Mouse (Mus musculus) spleen, postnatal 14 days (tissue): ENCODE data around the gene Unc93b1.

Experiments used
- DNase-seq, 2 experiments: peaks; one replicate each; pipeline ENCODE4 v3.0.0; 2021 to 2022; ENCODE audit warnings: low spot score in 2 of 2

The Unc93b1 gene

DNA sequence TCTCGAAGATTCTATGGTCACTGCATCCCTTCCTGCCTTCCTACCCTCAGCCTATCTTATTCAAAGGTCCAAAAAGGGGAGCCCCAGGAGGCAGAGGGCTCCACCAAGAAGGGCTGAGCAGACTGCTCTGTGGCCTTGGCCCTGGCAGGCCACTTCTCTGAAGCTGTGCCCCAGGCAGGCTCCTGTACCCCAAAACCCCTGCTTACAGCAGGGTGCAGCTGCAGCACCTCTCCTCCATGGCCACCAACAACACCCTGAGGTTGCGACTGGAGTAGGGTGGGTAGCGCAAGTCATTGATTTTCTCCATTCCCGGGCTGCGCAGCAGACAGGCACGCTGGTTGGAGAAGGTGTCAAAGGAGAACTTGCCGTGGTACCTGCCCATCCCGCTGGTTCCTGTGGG lies 21.3 kb upstream of the Unc93b1 start:
- no peak for DNase-seq

DNA sequence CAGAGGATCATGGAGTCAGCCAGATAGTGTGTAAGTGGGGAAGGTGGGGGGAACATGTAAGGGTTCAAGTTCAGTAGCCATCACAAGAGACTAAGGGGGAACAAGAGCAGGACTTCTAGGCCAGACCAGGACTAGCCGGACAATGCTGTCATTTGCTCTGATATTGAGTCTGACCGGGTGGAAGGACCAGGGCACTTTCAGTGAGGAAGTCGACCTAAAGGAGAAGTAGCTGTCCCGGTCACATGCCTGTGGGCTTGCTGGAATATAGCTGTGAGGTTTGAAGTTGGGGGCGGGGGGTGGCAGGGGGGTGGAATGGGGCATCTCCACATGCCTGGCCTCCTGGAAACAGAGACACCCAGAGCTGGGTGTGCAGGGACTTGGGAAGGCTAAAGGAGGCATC lies 20.5 kb upstream of the Unc93b1 start:
- no peak for DNase-seq

DNA sequence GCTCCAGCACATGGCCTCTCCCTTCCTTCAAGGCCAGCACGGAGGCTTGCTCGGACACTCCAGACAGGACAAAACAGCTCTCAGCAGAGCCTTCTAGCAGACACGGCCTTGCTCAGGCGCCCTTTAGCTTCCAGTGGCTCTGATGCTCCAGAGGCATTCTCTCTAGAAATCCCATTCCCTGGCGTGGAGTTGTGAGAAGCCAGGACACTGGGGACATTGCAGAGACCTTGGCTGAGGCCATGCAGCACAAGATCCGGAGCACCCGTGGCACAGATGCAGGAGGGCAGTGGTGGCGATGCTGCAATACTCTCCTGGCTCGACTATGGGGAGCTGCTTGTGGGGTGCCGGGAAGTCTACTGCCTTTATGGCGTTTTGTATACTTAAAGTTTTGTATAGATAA lies 18.3 kb upstream of the Unc93b1 start:
- no peak for DNase-seq

DNA sequence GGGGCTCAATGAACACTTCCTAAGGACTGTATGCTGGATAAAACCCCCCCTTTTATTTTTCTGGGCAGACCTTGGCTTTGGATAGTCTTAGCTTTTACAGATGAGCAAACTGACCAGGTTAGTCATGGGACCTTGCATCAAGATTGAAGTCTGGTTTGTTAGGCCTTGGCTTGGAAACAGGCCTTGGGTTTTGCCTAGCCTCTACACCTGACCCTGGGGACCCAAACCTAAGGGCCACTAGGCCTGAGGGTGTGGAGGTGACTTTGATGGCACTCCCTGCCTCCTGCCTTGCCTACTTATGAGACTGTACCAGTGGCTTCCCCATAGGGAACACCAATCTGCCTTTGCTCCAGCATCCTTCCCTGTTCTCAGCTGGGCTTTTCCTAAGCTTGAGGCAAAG lies 15.1 kb upstream of the Unc93b1 start:
- DNase-seq = no peak

DNA sequence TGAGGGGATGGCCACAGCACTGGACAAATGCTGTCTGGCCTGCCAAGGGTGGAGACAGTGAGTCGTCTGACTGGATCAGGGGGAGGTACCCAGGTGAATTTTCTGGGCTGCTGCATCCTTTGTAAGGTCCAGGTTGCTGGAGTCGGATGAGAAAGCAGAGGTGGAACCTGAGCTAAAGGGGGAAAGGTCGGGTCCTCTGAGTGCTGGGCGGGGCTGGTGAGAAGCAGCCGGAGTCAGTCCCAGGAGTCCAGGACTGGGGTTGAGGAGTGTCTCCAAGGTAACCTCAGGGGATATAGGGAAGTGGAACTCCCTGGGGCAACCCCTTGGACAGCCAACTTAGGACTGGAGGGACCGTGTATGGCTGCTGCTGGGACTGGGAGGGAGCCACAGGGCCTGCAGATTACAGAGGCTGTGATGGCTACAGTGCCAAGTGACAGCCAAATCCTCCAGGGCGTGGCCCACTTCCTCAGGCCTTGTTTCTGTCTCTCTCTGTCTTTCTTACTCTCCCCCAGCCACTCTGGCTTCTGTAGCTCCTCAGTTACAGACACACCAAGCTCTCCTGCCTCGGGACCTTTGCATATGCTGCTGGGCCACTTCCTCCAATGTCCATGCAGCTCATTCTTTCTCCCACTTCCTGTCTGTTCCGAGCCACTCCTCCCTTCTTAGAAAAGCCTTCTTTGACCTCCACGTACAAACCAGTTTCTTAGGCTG lies 12.2 kb upstream of the Unc93b1 start:
- DNase-seq = no peak

DNA sequence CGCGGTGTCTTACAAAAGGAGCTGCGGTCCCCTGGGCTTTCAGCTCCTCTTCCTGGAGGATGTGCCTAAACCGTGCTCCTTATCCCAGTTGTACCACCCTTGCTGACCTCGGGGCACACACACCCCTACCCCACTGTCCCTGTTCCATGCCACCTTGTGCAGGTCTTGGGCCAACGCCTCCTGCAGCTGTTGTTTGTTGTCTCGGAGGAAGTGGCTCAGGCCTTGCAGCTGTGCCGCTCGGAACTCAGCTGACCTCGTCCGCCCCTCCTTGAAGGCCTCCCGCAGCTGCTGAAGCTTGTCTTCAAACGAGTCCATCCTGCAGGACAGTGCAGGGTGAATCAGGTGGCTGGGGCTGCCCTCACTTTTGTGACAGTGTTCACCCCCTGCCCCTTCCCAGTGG lies 11.4 kb upstream of the Unc93b1 start:
- DNase-seq = peak in 1 of 2 experiments; percentile 55

DNA sequence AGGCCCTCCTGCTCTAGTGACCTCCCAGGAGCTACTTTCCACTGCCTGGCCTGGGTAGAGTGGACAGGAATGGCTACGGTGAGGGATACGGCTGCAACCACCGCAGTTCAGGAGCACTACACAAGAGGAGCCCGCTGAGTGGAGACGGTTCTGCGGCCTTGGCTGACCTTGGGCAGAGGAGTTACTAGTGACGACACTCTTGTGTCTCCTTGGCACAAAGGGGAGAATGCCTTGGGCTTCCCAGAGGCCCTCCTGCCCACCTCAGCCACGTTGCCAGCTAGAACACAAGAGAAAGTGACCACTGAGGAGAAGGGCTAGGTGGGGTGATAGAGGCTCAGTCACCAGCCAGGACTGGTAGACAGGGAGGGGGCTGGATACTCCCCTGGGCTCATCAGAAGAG lies 10.8 kb upstream of the Unc93b1 start:
- DNase-seq = no peak

DNA sequence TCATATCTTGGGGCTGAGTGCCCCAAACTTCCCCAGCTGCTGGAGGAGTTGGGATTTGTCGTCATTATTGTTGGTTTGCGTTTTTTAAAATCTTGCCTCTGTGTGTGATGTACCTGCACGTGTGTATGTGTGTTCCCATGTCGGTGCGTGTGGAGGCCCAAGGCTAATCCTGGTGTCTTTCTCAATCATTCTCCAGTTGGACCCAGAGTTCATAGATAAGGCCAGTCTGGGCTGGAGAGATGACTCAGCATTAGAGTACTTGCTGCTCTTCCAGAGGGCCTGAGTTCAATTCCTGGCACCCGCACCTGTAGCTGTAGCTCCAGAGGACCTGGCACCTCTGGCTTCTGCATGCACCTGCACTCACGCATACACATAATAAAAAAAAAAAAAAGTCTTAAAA lies 10.1 kb upstream of the Unc93b1 start:
- DNase-seq = no peak

DNA sequence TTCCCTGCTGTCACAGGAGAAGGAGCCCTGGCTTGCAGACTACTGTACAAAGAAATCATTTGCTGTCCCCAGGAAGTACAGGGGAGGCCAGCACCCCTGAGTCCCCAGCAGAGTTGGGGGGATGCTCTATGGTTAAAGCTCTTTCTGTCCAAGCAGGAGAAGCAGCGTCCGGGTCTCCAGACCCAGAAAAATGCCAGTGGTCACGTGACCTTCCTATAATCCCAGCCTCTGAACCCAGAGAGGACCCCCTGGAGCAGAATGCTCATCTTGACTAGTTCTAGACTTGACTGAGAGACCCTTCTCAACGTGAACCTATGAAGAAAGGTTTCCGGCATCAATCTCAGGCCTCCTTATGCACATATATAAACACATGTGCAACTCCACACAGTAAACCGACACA lies 9.1 kb upstream of the Unc93b1 start:
- no peak for DNase-seq

DNA sequence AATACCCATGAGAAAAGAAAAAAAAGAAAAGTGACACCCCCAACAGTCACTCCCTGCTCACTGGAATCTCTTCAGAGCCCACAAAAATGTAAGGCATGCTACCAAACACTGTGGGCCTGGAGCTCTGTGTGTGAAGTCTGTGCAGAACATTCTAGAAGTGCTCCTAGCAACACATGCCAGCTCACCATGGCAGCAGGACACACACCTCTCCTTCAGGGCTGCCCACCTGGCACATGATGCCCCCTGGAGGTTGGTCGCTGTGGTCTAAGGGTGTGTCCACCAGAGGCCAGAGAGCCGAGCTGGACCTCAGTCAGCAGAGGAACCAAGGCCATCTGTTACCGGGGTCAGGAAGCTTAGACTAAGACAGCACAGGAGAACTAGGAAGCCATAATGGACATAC lies 8.7 kb upstream of the Unc93b1 start:
- no peak for DNase-seq

DNA sequence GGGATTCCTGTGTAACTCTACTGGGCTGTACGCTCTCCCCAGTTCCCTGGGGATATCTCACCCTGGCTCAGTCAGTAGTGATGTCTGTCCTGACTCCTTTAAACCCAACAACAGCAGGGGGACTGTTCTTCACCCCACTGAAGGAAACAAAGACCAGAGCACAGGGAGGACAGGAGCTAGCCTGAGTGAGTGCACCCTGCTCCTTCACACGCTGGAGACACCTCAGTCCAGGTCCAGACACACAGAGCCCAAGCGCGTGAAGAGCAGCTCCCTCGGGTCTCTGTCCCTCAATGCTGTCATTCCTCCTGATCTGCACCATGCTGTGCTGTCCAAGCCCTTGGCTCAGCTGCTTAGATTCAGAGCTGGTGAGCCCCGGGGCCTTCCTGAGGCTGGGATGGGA lies 8.3 kb upstream of the Unc93b1 start:
- DNase-seq = no peak

DNA sequence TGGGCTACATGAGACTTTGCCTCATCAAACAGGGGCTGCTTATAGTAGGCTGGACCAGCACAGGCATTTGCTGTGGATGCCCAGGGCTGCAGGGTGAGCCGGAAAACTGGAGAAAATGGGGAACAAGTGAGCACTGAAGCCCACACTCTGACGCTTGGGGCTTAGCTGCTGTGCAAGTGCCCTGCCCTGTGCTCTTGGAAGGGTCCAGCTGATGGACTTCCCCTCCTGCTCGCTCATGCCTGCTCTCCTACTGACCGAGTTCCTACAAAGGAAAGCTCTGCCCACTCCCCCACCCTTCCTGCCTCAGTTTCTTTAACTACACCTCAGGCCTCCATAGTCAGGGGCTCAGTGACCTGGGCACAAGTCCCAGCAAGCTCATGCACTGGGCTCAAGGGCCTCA lies 7.0 kb upstream of the Unc93b1 start:
- no peak for DNase-seq

DNA sequence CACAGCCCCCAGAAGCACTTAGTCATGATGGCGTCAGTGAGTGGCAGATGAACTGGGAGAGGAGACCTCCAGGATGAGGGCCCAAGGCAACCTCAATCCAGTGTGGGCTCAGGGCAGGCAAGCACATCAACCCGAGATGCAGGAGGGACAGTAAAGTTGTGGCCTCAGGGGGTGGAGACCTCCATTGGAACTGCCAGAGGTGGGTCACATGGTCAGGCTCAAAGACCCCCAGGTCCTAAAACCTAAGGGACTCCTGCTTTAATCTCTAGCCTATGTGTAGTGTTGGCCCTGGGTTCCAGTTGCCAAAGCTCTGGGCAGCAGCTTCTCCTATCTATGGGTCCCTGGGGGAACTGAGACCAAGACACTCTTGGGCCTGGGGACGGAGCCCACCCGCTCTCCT lies 6.2 kb upstream of the Unc93b1 start:
- no peak for DNase-seq

DNA sequence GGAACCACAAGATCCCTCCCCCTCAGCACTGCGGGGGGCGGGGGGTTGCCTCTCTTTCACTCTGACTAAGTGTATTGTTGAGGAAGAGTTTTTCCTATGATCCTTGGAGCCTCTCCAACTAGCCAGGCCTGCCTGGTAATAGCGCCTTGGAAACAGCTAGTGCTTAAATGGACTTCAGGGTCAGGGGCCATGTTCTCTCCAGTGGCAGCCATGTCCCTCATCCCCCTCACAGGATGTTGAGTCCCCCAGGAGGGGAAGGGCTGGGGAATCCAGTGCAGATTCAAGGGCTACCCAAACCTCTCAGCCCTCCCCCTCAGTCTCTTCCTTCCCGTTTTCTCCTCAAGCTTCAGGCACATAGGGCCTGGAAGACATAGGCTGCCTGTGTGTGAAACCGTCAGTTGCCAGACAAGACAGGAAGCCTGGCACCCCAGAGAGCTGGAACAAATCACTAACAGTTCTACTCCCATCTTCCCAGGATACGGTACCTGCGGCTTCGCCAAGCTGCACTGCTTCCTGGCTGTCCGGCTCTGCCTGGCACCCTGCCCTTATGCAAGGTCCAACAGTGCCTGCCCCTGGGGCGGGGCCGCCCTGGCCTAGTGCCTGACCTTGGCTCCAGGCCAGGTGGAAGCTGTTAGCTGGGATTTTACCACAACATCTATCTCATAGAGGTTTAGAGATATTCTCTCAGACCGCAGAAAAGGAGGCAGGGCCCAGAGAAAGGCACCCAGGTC lies 5.6 kb upstream of the Unc93b1 start, which contains the start of gene Aldh3b1:
Gene Aldh3b1 (minus strand): TSS at position 598 of the 731 bp plus-strand sequence.
- no peak for DNase-seq

DNA sequence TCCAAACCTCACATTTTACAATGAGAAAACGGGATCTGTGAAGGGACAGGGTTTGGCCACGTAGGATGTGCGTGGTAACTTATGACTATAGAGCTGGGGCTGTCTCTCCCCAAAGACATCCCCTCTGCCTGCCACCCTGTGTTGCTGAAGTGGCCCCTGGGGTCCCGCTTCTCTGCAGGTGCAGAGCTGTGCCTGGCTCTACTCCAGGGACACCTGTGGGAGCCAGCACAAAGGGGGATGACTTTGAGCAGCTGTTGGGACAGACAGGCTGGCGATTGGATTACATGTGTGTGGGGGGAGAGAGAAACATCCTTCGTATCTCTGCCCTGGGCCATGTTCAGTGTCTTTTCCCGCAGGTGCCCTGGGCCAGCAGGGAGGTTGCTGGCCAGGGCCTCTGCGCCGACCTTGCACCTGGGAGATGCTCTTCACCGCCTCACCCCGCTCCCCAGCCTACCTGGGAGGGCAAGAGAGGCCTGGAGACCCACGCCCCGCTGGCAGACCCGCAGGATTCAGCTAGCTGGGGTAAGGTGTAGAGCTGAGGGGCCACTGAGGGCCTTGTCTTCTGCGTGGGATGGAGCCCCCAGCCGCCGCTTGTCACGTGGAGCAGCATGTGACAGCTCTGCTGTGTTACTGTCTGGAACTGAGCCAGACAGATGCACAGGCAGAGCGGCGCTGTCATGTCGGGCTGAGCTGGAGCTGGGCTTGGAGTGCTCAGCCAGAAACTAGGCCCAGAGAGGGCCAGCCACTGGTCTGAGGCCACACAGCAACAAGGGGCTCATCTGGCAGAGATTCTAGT lies 4.5 kb upstream of the Unc93b1 start:
- DNase-seq = no peak

DNA sequence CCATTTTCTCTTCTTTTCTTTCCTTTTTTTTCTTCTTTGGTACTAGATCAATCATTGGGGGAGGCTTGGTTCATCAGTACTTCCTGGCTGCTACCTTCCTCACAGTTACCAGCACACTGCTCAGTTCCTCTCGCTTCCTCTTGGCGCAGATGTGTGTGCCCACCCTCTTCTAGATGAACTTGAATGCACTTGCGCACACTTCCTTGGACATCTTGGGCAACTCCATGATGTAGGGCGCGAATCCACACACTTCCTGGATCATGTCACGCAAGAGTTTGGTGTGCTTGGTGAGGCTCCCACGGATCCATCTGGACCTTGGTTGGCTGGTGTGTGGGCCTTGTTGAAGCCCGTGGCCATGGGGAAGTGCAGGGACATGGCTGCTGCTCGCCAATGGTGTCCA lies 3.3 kb upstream of the Unc93b1 start:
- DNase-seq = no peak

DNA sequence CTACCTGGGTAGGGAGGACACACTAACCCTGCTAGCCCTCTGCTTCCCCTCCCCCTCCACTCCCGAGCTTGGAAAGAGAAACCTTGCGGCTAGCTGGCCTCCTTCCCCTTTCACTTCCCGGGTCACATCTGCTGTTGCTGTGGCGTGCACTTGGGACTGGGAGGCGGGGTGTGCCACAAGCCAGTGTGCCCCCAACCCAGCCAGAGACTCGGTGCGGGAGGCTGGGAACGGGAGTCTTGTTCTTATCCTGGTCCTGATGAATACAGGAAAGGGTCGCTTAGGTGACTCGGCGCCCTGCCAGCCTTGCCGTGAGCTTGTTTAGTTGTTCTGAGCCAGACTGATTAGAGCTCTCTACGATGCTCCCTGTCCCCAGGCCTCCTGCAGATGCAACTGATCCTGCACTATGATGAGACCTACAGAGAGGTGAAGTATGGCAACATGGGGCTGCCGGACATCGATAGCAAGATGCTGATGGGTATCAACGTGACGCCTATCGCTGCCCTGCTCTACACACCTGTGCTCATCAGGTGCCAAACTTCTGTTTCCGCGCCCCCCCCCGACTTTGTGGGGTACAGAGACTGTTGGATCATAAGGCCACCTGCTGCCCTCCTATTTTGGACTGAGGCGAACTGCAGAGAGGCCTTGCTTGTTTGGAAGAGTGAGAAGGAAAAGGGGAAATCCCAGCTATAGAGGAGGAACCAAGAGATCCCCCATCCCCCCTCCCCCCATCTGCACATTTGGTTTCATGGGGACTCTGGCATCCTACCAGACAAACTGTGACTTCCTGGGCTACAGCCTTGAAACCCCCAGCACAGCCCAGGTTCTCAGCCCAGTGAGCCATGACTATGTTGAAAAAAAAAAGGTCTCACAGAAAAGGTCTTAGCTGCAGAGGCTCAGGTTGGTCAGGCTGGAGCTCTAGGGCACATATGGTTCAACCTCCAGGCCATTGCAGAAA lies 1.2 kb downstream of the Unc93b1 start:
- peak; percentile 60 to 65 for DNase-seq

DNA sequence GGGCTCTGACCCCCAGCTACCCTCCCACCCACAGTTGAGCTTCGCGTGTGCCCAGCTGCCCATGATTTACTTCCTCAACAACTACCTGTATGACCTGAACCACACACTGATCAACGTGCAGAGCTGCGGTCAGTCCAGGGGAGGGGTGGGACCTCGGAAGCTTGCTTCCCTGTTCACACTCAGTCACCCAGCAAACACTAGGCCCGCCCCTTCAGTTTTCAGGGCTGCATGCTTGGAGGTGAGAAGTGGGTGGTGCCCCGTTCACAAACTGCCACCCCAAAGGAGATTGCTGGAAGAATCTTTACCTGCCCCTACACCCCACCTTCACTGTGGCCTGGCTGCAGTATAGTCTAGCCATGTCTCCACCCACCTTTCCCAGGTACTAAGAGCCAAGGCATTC lies 7.3 kb downstream of the Unc93b1 start:
- DNase-seq = no peak

DNA sequence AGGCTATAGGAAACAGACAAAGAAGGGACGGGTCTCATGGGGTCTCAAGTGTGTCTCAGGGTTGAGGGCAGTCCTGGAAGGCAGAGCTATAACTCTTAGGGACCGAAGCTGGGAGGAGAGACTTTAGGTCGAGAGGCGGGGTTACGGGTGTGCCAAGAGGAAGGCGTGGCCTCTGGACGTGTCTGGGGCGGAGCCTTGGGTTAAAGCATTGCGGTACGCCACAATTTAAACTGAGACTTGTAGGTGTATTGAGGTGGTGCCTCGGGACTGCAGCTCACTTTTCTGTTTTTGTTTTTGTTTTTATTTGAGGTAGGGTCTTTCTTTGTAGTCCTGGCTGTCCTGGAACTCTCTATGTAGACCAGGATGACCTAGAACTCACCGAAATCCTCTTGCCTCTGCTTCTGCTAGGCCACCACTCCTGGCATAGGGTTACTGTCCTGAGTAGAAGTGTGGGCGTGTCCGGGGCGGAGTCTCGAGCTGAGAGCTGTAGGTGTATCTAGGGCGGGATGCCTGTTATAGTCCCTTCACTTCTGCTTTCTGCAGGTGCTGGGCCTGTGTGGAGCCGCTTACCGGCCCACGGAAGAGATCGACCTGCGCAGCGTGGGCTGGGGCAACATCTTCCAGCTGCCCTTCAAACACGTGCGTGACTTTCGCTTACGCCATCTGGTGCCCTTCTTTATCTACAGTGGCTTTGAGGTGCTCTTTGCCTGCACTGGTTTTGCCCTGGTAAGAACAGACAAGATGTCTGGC lies 8.2 kb downstream of the Unc93b1 start:
- DNase-seq = peak; percentile 57 to 69

DNA sequence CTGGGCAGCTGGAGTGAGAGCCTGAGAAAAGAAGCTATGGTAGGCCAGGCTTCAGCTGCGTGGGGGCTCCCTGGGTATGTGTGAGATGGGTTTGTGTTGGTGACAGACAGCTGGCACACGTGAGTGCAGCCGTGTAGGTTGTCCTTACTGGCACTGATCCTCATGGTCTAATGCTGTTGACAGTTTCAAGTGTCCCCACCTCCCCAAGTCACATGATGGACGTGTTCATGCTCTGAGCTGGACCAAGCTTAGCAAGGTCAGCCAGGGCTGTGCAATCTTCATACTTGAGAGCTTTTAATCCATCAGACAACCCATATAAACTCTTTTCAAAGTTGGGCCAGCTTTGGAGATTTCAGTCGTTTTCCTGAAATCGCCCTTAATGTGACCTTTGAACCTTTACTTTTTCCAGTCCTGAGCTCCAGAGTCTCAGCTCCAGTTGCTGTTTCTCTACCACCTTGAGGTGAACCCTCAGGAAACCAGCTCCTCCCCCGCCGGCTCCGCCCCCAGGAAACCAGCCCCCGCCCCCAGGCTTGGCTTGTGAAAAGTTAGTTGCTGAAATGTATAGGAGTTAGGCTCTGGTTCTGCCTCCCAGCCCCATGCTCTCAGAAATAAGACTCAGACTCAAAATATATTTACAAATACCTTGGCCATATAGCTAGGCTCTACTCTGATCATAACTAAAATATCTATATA lies 11.0 kb downstream of the Unc93b1 start:
- peak in 1 of 2 experiments; percentile 41 for DNase-seq
